Mouse (Mus musculus) cerebellum, postnatal 10 days (tissue): Measurements from ENCODE around the gene Gm20605.

Source experiments
- DNase-seq, 2 experiments: peaks; one replicate each; pipeline ENCODE4 v3.0.0; 2021; ENCODE audit warnings: mixed read lengths in 2 of 2

The Gm20605 gene

DNA sequence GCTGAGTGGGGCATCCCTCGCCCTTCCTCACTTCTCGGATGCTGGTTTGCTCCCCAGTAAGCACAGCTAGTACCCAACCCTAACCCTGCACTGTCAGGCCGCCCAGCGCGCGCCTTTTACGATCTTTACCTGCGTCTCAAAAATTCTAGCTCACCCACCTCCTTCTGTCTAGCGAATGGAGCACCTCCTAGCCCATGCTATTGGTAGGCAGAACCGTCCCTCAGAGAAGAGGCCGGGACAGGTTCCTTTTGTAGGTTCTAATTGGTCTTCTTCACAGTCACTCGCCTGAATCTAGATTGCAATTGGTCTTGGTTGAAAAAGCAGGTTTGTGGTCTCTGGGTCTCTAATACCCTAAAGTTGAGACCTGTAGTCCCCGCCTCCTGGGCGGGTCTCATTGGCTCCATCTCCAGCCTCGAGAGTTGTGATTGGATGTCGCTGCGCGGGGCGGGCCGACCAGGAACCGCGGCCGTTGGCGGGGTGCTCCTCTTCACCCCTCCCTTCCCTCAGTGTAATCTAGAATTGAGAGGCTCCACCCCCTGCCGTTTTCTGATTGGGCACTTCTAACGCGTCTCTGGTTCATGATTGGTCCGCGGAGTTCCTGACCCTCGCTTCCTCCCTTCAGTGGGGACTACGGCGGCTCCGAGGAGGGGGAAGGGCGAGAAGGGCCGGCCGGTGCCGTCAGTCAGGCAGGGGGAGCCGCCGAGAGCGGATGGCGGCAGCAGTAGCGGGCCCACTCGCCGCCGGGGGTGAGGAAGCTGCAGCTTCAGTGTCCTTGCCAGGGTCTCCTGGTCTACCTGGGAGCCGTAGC, at the start of gene Gm20605, which contains the start of the genes Fbxo24 and Lrch4:
Gene Gm20605 (plus strand): TSS at position 678 of the 808 bp plus-strand sequence.
Gene Fbxo24 (minus strand): TSS at position 505 of the 808 bp plus-strand sequence.
Gene Lrch4 (plus strand): TSS at position 624 of the 808 bp plus-strand sequence.
- peak; percentile 100 for DNase-seq

DNA sequence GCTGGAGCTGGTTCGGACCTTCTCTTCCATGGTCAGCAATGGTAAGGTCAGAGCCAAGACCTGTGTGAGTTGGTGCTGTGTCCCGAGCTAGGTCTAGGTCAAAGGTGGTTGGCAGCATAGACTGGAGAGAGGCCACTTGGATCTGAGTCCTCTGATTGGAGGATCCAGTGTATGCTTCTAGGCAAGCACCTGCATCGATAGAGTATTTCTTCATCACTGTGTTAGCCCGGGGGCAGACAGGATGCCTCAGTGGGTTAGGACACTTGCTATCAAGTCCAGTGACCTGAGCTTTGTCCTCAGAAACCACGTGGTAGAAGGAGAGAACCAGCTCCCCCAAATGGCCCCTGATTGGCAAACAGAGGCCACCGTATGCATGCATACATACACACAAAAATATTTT, 48.7 kb upstream of the Gm20605 start:
- DNase-seq, result no peak

- no peak for DNase-seq
These were observed 46.3 kb upstream of the Gm20605 start for GRCm38 (mm10) chr5:137582702-137583101.

DNA sequence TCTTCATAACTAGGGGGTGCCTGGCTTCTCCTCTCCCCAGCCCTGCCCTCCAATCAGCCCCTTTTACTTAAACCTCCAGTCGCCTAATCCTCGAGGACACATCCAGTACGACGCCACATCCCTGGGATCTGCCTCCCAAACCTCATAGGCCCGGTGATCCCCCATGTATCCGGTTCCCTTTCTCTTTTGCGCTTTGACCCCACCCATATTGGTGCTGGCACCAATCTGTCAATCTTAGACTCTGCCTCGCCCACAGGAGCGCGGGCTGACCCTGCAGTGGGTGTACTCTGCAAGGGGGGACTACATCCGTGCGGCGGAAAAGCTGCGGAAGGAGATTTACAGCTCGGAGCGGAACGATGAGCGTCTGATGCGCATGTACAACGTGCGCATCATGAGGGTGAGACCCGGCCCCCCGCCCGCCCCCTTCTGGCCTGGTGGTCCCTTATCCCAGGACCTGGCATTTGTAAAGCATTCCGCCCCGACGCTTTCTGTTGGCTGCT, 45.3 kb upstream of the Gm20605 start:
- DNase-seq, result peak; percentile 82 to 86

DNA sequence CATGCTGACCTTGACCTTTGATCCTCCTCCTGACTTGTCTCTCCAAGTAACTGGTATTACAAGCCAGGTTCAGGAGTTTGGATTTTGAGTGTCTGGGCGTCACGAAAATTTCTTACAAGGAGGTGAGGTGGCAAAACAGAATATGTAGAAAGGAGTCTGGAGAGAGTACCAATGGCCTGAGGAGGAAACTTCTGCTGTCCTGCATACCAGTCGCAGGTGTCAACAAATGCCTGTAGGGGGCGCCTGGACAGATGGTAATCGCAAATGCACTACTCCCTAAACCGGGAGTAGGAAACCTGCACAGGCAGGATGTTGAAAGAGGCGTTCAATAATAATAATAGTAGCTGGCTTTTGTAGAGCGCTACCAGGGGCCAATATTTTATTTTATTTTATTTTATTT, 44.0 kb upstream of the Gm20605 start:
- peak; percentile 90 to 93 for DNase-seq

- DNase-seq, result no peak
These were observed 38.5 kb upstream of the Gm20605 start for GRCm38 (mm10) chr5:137590507-137590906.

DNA sequence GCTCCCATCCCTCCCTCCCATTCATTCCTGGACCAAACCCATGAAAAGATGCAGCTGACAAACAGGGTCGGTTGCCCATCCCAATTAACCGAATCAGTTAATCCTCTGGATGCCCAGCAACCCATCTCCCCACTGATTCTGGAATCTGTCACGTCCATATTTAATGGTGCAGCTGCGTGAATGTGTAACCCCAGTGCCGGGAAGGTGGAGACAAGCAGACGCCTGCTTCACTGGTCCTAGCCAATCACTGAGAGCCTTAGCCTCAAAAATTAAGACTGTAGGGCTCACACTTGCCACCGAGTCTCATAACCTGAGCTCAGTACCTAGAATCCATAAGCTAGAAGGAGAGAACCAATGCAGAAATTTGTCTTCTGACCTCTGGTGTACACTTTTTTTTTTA, 33.1 kb upstream of the Gm20605 start:
- no peak for DNase-seq

DNA sequence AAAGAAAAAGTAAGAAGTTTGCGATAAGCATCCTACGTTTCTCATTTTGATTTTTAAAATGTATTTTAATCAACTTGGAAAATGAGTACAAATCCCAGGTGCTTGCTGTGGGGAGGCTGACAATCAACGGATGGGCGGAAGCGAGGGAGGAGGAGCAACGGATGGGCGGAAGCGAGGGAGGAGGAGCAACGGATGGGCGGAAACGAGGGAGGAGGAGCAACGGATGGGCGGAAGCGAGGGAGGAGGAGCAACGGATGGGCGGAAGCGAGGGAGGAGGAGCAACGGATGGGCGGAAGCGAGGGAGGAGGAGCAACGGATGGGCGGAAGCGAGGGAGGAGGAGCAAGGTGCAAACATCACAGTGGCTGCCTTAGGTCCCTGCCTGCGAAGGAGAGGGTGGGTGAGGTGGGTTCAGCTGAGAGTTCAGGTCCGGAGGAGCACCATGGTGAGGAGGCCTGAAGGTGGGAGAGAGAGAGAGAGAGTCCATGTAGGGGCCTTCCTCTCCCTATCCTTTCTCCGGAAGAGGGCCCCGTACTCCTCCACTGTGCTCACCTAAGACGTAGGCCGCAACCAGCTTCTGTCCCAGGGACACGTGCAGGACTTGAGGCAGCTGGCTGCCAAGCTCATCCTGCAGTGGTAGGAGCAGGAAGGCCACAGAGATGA, 32.2 kb upstream of the Gm20605 start:
- no peak for DNase-seq

DNA sequence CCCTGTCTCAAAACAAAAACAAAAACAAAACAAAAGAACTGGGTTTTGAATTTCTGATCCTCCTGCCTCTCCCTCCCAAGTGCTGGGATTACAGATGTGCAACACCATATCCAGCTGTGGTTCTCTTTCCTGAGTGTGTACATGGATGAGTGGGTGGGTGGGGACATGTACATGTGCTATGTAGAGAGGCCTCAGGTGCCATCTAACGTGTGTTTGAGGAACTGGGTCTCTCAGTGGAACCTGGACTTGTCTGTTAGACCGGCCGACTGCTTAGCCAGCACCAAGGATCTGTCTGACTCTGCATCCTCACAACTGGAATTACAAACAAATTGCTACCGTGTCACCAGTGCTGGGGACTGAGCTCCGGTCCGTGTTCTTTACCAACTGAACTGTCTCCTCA, 31.4 kb upstream of the Gm20605 start:
- no peak for DNase-seq

- DNase-seq, result no peak
These were observed 30.7 kb upstream of the Gm20605 start for GRCm38 (mm10) chr5:137598100-137598826.

GRCm38 (mm10) chr5:137599600-137599999, 29.4 kb upstream of the Gm20605 start:
- no peak for DNase-seq

- DNase-seq, result no peak
These were observed 28.7 kb upstream of the Gm20605 start for GRCm38 (mm10) chr5:137600281-137600618.

- peak; percentile 98 for DNase-seq
These were observed 28.2 kb upstream of the Gm20605 start, which contains the start of gene Mospd3 for GRCm38 (mm10) chr5:137600619-137601364. Mospd3 (minus strand) TSS chr5:137601058.

DNA sequence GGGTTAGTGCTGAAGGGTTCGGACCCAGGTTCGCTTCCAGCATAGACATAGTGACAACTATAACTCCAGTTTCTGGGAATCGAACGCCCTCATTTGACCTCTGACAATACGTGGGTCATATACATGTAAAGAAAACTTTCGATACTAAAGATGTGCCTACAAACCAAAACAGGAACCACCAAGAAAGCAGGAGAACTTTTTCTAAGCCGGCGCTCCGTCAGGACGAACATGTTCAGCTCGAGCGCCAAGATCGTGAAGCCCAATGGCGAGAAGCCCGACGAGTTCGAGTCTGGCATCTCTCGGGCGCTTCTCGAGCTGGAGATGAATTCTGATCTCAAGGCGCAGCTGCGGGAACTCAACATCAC, 27.6 kb upstream of the Gm20605 start:
- peak; percentile 45 to 52 for DNase-seq

DNA sequence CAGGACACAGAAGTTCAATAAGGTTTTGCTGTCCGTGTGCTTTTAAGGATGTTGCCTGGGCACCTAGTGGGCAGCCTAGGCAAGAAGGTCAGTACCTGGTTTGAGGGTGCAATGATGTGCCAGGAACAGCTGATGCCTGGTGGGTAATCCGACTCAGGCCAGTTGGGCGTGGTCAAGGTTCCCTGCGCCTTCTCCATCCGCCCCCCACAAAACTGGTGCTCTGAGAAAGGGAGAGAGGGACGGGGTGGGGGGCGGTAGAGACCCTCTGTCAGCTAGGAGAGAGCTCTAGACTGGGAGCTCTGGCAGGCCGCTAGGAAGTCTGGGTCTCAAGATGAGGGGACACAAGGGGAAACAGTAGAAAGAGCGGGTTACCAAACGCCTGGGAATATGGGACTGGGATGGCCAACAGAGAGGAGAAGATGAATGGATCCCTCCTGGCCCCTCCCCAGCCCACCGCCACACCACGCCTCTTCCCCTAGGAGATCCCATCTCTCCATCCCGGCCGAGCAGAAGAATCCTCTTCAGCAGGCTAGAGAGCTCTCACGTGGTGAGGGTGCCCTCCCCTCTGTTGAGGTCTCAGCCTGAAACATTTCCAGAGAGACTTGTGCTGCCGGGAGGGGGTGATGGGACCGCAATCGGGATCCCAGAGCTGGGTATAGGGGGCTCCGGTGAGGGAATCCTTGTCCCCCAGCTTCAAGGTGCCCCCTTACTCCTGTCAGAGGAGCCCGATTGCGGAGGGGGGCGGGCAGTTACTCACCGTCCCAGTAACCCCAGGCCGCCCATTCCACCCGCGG, 20.9 kb upstream of the Gm20605 start:
- no peak for DNase-seq

DNA sequence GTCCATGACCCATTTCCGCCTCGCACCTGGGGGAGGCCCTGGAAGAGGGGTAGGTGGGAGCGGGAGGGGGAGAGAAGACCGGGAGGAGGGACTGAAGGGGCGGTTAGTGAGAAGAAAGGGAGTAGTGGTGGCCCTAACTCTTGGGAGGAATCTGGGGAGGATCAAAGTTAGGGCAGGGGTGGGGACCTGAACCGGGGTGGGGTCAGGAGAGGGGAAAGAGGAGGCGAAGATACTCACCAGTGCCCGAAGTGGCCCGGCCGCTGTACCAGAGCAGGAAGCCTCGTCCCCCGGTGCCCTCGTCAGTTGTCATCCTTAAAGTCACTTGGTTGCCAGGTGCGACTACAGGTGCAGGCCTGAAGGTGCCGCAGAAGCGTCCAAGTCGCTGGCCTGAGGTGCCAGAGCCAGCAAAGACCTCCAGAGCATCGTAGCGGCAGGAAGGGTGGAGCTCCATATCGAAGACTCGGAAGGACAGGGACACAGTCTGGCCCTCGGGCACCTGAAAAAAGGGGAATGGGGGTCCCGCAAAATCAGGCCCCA, 20.3 kb upstream of the Gm20605 start:
- no peak for DNase-seq

GRCm38 (mm10) chr5:137609292-137609691, 19.7 kb upstream of the Gm20605 start:
- no peak for DNase-seq

DNA sequence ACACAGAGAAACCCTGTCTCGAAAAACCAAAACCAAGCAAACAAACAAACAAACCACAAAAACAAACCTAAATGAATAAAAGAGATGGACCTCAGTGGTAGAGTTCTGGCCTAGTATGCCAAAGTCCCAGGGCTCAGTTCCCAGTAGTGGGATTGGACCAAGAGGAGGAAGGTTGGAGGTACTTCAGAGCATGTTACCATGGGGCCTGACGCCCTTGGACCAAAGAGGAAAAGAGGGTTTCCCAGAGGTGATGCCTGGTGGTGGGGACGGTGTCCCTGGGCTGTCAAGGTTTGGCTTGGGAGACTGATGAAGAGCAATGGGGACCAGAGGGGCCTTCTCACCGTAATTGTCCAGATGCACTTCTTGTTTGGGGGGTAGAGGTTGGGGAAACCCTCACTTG, 18.9 kb upstream of the Gm20605 start:
- DNase-seq, result no peak

DNA sequence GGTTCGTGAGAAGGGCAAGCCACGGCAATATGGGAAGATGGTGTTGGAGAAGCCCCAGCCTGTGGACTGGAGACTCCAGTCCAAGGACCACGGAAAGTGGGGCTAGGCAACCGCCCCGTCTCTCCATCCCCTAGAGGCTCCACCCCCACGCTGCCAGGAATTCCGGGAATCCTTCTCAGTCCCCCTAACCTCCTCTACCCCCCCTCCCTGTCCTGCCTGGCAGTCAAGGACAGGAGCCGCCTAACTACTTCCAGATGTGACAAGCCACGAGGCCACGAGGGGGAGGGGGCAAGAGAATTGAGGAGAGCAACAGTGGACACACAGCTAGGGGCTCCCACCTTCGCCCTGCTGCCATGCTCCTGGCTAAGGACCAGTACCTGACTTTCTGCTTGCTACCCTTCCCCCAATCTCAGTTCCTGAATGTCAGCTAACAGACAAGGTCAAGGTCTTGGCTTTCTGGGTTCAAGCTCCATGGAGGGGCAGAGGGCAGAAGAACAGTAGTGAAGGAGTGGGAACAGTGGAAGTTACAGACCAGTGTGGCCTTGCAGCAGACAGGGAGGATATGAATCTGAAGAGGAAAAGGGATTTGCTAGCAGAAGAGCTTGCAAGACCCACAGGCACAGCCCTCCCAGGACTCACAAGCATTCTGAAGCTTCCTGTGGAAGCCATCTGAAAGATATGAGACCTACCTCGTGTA, 18.3 kb upstream of the Gm20605 start:
- DNase-seq, result no peak

DNA sequence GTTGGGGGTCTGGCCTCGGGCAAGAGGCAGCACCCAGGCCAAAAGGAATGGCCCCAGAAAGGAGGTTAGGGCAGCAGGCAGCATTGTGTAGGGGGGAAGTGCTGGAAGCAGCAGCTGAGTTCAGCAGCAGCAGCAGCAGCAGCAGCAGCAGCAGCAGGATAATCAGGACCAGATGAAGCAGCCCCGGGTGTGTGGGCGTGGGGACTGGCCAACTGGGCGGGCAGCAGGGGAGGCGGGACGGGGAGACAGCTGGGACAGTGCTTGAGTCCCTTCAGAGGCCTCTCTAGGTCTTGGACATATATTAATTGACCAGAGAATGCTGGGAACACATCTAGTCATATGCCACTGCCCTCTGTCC, 17.8 kb upstream of the Gm20605 start:
- DNase-seq, result peak in 1 of 2 experiments; percentile 32

DNA sequence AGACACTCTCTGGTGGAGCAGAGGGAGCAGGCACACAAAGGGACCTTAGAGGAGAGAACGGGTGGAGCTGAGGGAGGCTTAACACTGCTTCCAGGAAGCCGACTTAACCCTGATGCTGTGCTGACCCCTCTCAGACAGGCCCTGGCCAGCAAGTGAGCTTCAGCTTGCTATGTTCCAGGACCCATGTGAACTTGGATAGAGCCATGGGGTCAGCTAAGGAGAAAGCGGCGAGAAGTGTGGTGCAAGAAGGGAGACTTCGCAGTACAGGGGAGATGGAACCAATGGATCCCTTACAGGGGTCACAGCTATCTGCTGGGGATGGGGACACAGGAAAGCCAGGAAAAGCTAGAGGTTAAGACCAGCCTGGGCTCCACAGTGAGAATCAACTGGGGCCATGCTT, 15.9 kb upstream of the Gm20605 start:
- DNase-seq, result no peak
